Mouse (Mus musculus) embryonic fibroblast, embryonic 13.5 days (primary cell): ENCODE measurements at regions not wholly inside any gene's neighbourhood (a gene's known extent, or its start where the extent isn't known, plus 50 kb on each side); places are given as distances from the start of the nearest gene placed in this dataset.

ENCODE experiments used
- CTCF ChIP-seq: IDR thresholded peaks from 2 replicates; pipeline ENCODE4 v1.5.1; 2011; ENCODE audit warnings: mild to moderate bottlenecking, control low read depth, low read length, moderate library complexity, borderline replicate concordance; ENCODE audit not compliant: insufficient read depth
- POLR2A ChIP-seq: IDR thresholded peaks from 2 replicates; pipeline ENCODE4 v1.6.1; 2011; ENCODE audit warnings: low read depth, mild to moderate bottlenecking, control low read depth, low read length, moderate library complexity

DNA sequence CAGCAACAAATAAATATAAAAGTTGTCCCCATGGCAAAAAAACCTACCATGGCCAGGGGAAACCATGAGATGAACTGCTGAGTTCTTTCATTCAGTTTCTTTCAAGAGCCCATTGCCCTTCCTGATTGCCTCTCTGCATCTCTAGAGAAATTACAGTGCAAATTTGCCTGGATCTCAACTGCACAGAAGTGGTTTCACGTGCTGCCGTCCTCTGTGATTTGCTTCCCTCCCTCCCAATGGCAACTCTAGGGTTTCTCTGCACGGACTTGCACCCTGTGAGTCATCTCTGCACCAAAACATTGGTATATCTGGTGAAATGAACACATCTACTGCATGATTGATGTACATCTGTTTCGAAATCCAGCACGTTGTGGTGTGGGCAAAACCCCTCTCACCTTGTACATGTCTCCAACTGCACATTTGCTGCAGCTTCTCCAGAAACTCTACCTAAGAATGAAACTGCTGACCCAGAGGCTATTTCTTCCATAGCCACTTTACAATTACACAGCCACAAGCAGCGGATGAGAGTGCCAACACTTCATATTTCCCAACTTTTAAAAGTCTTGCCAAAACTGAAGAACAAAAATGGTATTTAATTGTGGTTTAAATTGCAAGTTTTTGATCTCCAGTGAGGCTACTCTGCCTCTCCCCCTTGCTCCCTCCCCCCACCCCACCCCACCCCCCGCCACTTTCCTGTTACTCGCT, 61.6 kb upstream of the Cerkl start:
- TF ChIP-seq POLR2A (no peak), CTCF (no peak)
